Mouse (Mus musculus) MEL (cell line): ENCODE data around the gene Gm20489. TPM values are rescaled to one million over a fixed set of nuclear protein-coding genes. Genes with fewer than 3 reads are reported as not detected.

Source experiments
- DNase-seq: peaks from one replicate; pipeline ENCODE4 v3.0.0; 2011; ENCODE audit warnings: low read depth, low spot score
- H3K27ac ChIP-seq: 2 replicates; pipeline ENCODE4 v1.5.1; 2012; ENCODE audit warnings: low read depth, mild to moderate bottlenecking, control low read depth, low read length, moderate library complexity; ENCODE audit not compliant: control insufficient read depth
- H3K27me3 ChIP-seq, 2 experiments: fragments of 150-350 bp in 1 of 2; sonication (generic) in 1 of 2; 2 replicates each; pipeline ENCODE4 v1.6.1; 2012; ENCODE audit warnings: low read length in 2 of 2, mild to moderate bottlenecking in 2 of 2, improper control_type of control experiment in 1 of 2, moderate library complexity in 1 of 2; ENCODE audit not compliant: insufficient read depth in 2 of 2, control insufficient read depth in 1 of 2
- H3K36me3 ChIP-seq, 2 experiments: 2 replicates each; pipeline ENCODE4 v1.6.1; 2012 to 2014; ENCODE audit warnings: low read length in 2 of 2, improper control_type of control experiment in 1 of 2, inconsistent platforms in 1 of 2, mild to moderate bottlenecking in 1 of 2; ENCODE audit not compliant: insufficient read depth in 2 of 2, control insufficient read depth in 1 of 2
- H3K4me1 ChIP-seq, 2 experiments: fragments of 150-350 bp in 1 of 2; sonication (generic) in 1 of 2; 2 replicates each; pipeline ENCODE4 v1.6.1; 2012; ENCODE audit warnings: low read length in 2 of 2, improper control_type of control experiment in 1 of 2, mild to moderate bottlenecking in 1 of 2; ENCODE audit not compliant: insufficient read depth in 2 of 2, control insufficient read depth in 1 of 2
- H3K4me3 ChIP-seq, 2 experiments: fragments of 150-350 bp in 1 of 2; sonication (generic) in 1 of 2; 2 replicates each; pipeline ENCODE4 v1.5.1; 2012; ENCODE audit warnings: low read depth in 2 of 2, low read length in 2 of 2, mild to moderate bottlenecking in 2 of 2, moderate library complexity in 2 of 2, control low read depth in 1 of 2, improper control_type of control experiment in 1 of 2; ENCODE audit not compliant: control insufficient read depth in 1 of 2, insufficient read depth in 1 of 2
- H3K79me2 ChIP-seq: 2 replicates; pipeline ENCODE4 v1.6.1; 2012; ENCODE audit warnings: mild to moderate bottlenecking, low read length, moderate library complexity; ENCODE audit not compliant: control insufficient read depth, poor library complexity, insufficient read depth
- H3K9ac ChIP-seq: 2 replicates; pipeline ENCODE4 v1.6.1; 2012; ENCODE audit warnings: low read depth, mild to moderate bottlenecking, control low read depth, low read length, moderate library complexity; ENCODE audit not compliant: control insufficient read depth, poor library complexity, severe bottlenecking
- H3K9me3 ChIP-seq: fragments of 150-350 bp; sonication (generic); replicated peaks from 2 replicates; pipeline ENCODE4 v1.6.1; 2012; ENCODE audit warnings: mild to moderate bottlenecking, low read length, improper control_type of control experiment, moderate library complexity; ENCODE audit not compliant: insufficient read depth
- BHLHE40 ChIP-seq: IDR thresholded peaks from 2 replicates; pipeline ENCODE4 v1.6.1; 2012; ENCODE audit warnings: low read depth, mild to moderate bottlenecking, inconsistent platforms, low read length, improper control_type of control experiment, borderline replicate concordance
- CHD2 ChIP-seq: IDR thresholded peaks from 2 replicates; pipeline ENCODE4 v1.6.1; 2011; ENCODE audit warnings: low read length, improper control_type of control experiment
- CTCF ChIP-seq, 3 experiments: IDR thresholded peaks in 2 of 3; conservative IDR thresholded peaks in 1 of 3; 2 replicates each; pipeline ENCODE4 v1.5.1; 2011 to 2012; ENCODE audit warnings: low read length in 3 of 3, low read depth in 2 of 3, mild to moderate bottlenecking in 2 of 3, improper control_type of control experiment in 1 of 3, inconsistent platforms in 1 of 3, mixed read lengths in 1 of 3, moderate library complexity in 1 of 3; ENCODE audit not compliant: control insufficient read depth in 1 of 3, insufficient read depth in 1 of 3, poor library complexity in 1 of 3, severe bottlenecking in 1 of 3
- E2F4 ChIP-seq: IDR thresholded peaks from 2 replicates; pipeline ENCODE4 v1.6.1; 2011; ENCODE audit warnings: low read depth, low read length, improper control_type of control experiment, borderline replicate concordance
- EP300 ChIP-seq, 2 experiments: IDR thresholded peaks; 2 replicates each; pipeline ENCODE4 v1.6.1; 2011; ENCODE audit warnings: improper control_type of control experiment in 2 of 2, low read length in 2 of 2, low read depth in 1 of 2, mild to moderate bottlenecking in 1 of 2
- GABPA ChIP-seq: IDR thresholded peaks from 2 replicates; pipeline ENCODE4 v1.6.1; 2012; ENCODE audit warnings: low read depth, mild to moderate bottlenecking, inconsistent platforms, low read length, improper control_type of control experiment, moderate library complexity
- GATA1 ChIP-seq: IDR thresholded peaks from 2 replicates; pipeline ENCODE4 v1.6.1; 2011; ENCODE audit warnings: low read depth, low read length, improper control_type of control experiment
- HCFC1 ChIP-seq: IDR thresholded peaks from 2 replicates; pipeline ENCODE4 v1.6.1; 2012; ENCODE audit warnings: low read depth, mild to moderate bottlenecking, inconsistent platforms, low read length, improper control_type of control experiment, moderate library complexity
- KAT2A ChIP-seq: conservative IDR thresholded peaks from 2 replicates; pipeline ENCODE4 v1.6.1; 2012; ENCODE audit warnings: low read depth, low read length, improper control_type of control experiment, inconsistent platforms
- MAX ChIP-seq: IDR thresholded peaks from 2 replicates; pipeline ENCODE4 v1.6.1; 2011; ENCODE audit warnings: low read length, improper control_type of control experiment
- MEF2A ChIP-seq: IDR thresholded peaks from 2 replicates; pipeline ENCODE4 v1.6.1; 2014; ENCODE audit warnings: low read depth, mild to moderate bottlenecking, inconsistent platforms, low read length, improper control_type of control experiment; ENCODE audit not compliant: poor library complexity, insufficient replicate concordance, severe bottlenecking; ENCODE audit errors: extremely low read depth
- MYC ChIP-seq: IDR thresholded peaks from 2 replicates; pipeline ENCODE4 v1.6.1; 2011; ENCODE audit warnings: low read depth, mild to moderate bottlenecking, low read length, improper control_type of control experiment, moderate library complexity
- RAD21 ChIP-seq: IDR thresholded peaks from 2 replicates; pipeline ENCODE4 v1.6.1; 2011; ENCODE audit warnings: mild to moderate bottlenecking, low read depth, low read length, improper control_type of control experiment
- RCOR1 ChIP-seq: IDR thresholded peaks from 2 replicates; pipeline ENCODE4 v1.6.1; 2012; ENCODE audit warnings: low read depth, mild to moderate bottlenecking, inconsistent platforms, low read length, improper control_type of control experiment
- SIN3A ChIP-seq: IDR thresholded peaks from 2 replicates; pipeline ENCODE4 v1.6.1; 2012; ENCODE audit warnings: low read length, improper control_type of control experiment, inconsistent platforms
- SMC3 ChIP-seq: IDR thresholded peaks from 2 replicates; pipeline ENCODE4 v1.6.1; 2011; ENCODE audit warnings: low read depth, low read length, improper control_type of control experiment
- TAL1 ChIP-seq: IDR thresholded peaks from 2 replicates; pipeline ENCODE4 v1.6.1; 2012; ENCODE audit warnings: mild to moderate bottlenecking, inconsistent platforms, low read length, moderate library complexity, mixed read lengths
- TBP ChIP-seq: IDR thresholded peaks from 2 replicates; pipeline ENCODE4 v1.8.0; 2011; ENCODE audit warnings: low read depth, low read length, improper control_type of control experiment
- USF2 ChIP-seq, 2 experiments: IDR thresholded peaks; 2 replicates each; pipeline ENCODE4 v1.6.1; 2011 to 2012; ENCODE audit warnings: improper control_type of control experiment in 2 of 2, low read length in 2 of 2, borderline replicate concordance in 1 of 2, inconsistent platforms in 1 of 2, low read depth in 1 of 2, mild to moderate bottlenecking in 1 of 2; ENCODE audit not compliant: insufficient read depth in 1 of 2
- ZC3H11A ChIP-seq: IDR thresholded peaks from 2 replicates; pipeline ENCODE4 v1.6.1; 2012; ENCODE audit warnings: low read depth, mild to moderate bottlenecking, inconsistent platforms, low read length, improper control_type of control experiment
- ZNF384 ChIP-seq: IDR thresholded peaks from 2 replicates; pipeline ENCODE4 v1.6.1; 2012; ENCODE audit warnings: low read depth, mild to moderate bottlenecking, inconsistent platforms, low read length, improper control_type of control experiment
- polyA plus RNA-seq, 2 experiments: library from polyadenylated mRNA; stranded (reverse) in 1 of 2; unstranded in 1 of 2; fragments of >175 nt in 1 of 2; fragments of >200 nt in 1 of 2; gene quantifications; 2 replicates each; pipeline versions ENCODE4 v1.2.1 to v1.2.4; 2012; ENCODE audit warnings: low replicate concordance in 2 of 2, low read depth in 1 of 2; ENCODE audit not compliant: insufficient read length in 2 of 2, insufficient read depth in 1 of 2, missing spikeins in 1 of 2
- total RNA-seq: library from RNA; depleted of rRNA; stranded (reverse); fragments of 300-350 nt; gene quantifications from 2 replicates; pipeline ENCODE4 v1.2.3, GENCODE M21; 2012

Gm20489 gene
- total and polyA plus RNA-seq, 3 experiments, result not detected

GRCm38 (mm10) chrX:101285953-101286670, 17.3 kb upstream of the Gm20489 start:
- no peak for TF ChIP-seq MEF2A
- TF ChIP-seq KAT2A, result no peak
- TF ChIP-seq GATA1, result no peak
- no peak for TF ChIP-seq MAX
- TF ChIP-seq HCFC1, result no peak
- TF ChIP-seq SMC3, result no peak
- TF ChIP-seq GABPA, result no peak
- TF ChIP-seq TBP, result no peak
- TF ChIP-seq ZNF384, result no peak
- no peak for TF ChIP-seq MYC
- no peak for TF ChIP-seq TAL1
- no peak for TF ChIP-seq CHD2
- TF ChIP-seq RCOR1, result no peak
- TF ChIP-seq SIN3A, result no peak
- no peak for TF ChIP-seq BHLHE40
- no peak for TF ChIP-seq E2F4
- TF ChIP-seq RAD21, result no peak
- TF ChIP-seq CTCF (IDR thresholded peaks at IDR 0.05 in 2 of 3, conservative IDR thresholded peaks at IDR 0.05 in 1 of 3; ENCODE audit: control insufficient read depth in 1 of 3, insufficient read depth in 1 of 3, low read depth in 2 of 3, low read length in 3 of 3, poor library complexity in 1 of 3, severe bottlenecking in 1 of 3), result no peak
- no peak for TF ChIP-seq EP300 (IDR thresholded peaks at IDR 0.05; ENCODE audit: low read depth in 1 of 2, low read length in 2 of 2)
- TF ChIP-seq USF2 (IDR thresholded peaks at IDR 0.05; ENCODE audit: borderline replicate concordance in 1 of 2, insufficient read depth in 1 of 2, low read depth in 1 of 2, low read length in 2 of 2), result no peak
- DNase-seq, result no peak
- Histone ChIP-seq H3K27ac (no peak overlapping the region), H3K79me2 (no peaks in the 10 kb centered on the region), H3K4me3 (no peak overlapping the region), H3K4me1 (peaks cover 23 to 30% of the 10 kb centered on the region in 2 experiments), H3K27me3 (no peaks in the 10 kb centered on the region), H3K9ac (no peak overlapping the region), H3K36me3 (peaks cover 13 to 36% of the 10 kb centered on the region in 2 experiments), H3K9me3 (no peaks in the 10 kb centered on the region)

DNA sequence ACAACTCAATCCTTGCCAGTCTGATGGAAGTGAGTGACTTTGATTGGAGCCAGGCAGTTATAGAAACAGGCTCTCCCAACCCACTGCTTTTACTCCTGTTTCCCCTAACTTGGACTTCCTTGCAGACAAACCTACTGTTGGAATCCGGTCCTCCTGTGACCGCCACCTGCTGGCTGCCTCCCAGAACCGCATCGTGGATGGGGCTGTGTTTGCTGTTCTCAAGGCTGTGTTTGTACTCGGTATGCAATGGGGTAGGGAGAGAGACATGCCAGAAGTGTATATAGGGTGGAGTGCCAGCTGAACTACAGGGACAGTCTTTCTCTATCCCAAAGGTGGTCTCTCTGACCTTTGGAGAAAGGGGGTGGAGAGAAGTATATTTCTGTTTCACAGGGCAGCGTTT, 16.7 kb upstream of the Gm20489 start:
- H3K4me3 ChIP-seq, result no peak overlapping the region
- H3K4me1 ChIP-seq, result peaks cover 23 to 30% of the 10 kb centered on the region in 2 experiments
- no peaks in the 10 kb centered on the region for H3K9me3 ChIP-seq
- H3K27me3 ChIP-seq, result no peaks in the 10 kb centered on the region
- DNase-seq, result peak; percentile 63
- TF ChIP-seq RCOR1, result no peak
- peak; percentile 70 for TF ChIP-seq SMC3
- TF ChIP-seq RAD21, result peak; percentile 27
- TF ChIP-seq CTCF (IDR thresholded peaks at IDR 0.05 in 2 of 3, conservative IDR thresholded peaks at IDR 0.05 in 1 of 3; ENCODE audit: control insufficient read depth in 1 of 3, insufficient read depth in 1 of 3, low read depth in 2 of 3, low read length in 3 of 3, poor library complexity in 1 of 3, severe bottlenecking in 1 of 3), result peak; percentile 63 to 73 (median 65)
- peak; percentile 27; the same call in 1 of the 2 replicates for TF ChIP-seq ZC3H11A
- H3K9ac ChIP-seq, result no peak overlapping the region
- no peaks in the 10 kb centered on the region for H3K79me2 ChIP-seq
- H3K27ac ChIP-seq, result no peak overlapping the region
- H3K36me3 ChIP-seq, result peaks cover 11 to 32% of the 10 kb centered on the region in 2 experiments
